Mouse (Mus musculus): ENCODE measurements at regions not wholly inside any gene's neighbourhood (a gene's known extent, or its start where the extent isn't known, plus 50 kb on each side); places are given as distances from the start of the nearest gene placed in this dataset.

- DNase-seq (ENCODE audit: low read depth, low spot score): no peak
Observed at GRCm38 (mm10) chr6:147416592-147416991, 59.0 kb upstream of the Ccdc91 start.

GRCm38 (mm10) chr6:147413713-147414112 lies 61.9 kb upstream of the Ccdc91 start:
- no peak for DNase-seq (ENCODE audit: low read depth, low spot score)

- no peak for DNase-seq (ENCODE audit: low read depth, low spot score)
Observed at GRCm38 (mm10) chr6:147397984-147398383, 77.6 kb upstream of the Ccdc91 start.

GRCm38 (mm10) chr6:147391425-147392158 lies 84.0 kb upstream of the Ccdc91 start:
- no peak for DNase-seq (ENCODE audit: low read depth, low spot score)

- DNase-seq (ENCODE audit: low read depth, low spot score): no peak
Observed at GRCm38 (mm10) chr6:147390499-147390898, 85.1 kb upstream of the Ccdc91 start.

GRCm38 (mm10) chr6:147388727-147389126 lies 86.9 kb upstream of the Ccdc91 start:
- no peak for DNase-seq (ENCODE audit: low read depth, low spot score)

- no peak for DNase-seq (ENCODE audit: low read depth, low spot score)
Observed at GRCm38 (mm10) chr6:147385606-147386005, 90.0 kb upstream of the Ccdc91 start.

GRCm38 (mm10) chr6:147380519-147380918 lies 95.1 kb upstream of the Ccdc91 start:
- DNase-seq (ENCODE audit: low read depth, low spot score): no peak

GRCm38 (mm10) chr6:147377679-147378078 lies 97.9 kb upstream of the Ccdc91 start:
- DNase-seq (ENCODE audit: low read depth, low spot score): no peak

- no peak for DNase-seq (ENCODE audit: low read depth, low spot score)
Observed at GRCm38 (mm10) chr6:147371737-147372136, 103.9 kb upstream of the Ccdc91 start.

- DNase-seq (ENCODE audit: low read depth, low spot score): no peak
Observed at GRCm38 (mm10) chr6:147371336-147371735, 104.3 kb upstream of the Ccdc91 start.

- no peak for DNase-seq (ENCODE audit: low read depth, low spot score)
Observed at GRCm38 (mm10) chr6:147362842-147363241, 98.9 kb upstream of the Pthlh start.

- peak; percentile 51 for DNase-seq (ENCODE audit: low read depth, low spot score)
Observed at GRCm38 (mm10) chr6:147357031-147357430, 93.0 kb upstream of the Pthlh start.

- DNase-seq (ENCODE audit: low read depth, low spot score): no peak
Observed at GRCm38 (mm10) chr6:147356570-147356969, 92.6 kb upstream of the Pthlh start.

GRCm38 (mm10) chr6:147349566-147350237 lies 85.7 kb upstream of the Pthlh start:
- peak; percentile 12 for DNase-seq (ENCODE audit: low read depth, low spot score)

GRCm38 (mm10) chr6:147348621-147349020 lies 84.6 kb upstream of the Pthlh start:
- DNase-seq (ENCODE audit: low read depth, low spot score): no peak

GRCm38 (mm10) chr6:147341042-147341441 lies 77.1 kb upstream of the Pthlh start:
- no peak for DNase-seq (ENCODE audit: low read depth, low spot score)

GRCm38 (mm10) chr6:147332976-147333375 lies 69.0 kb upstream of the Pthlh start:
- no peak for DNase-seq (ENCODE audit: low read depth, low spot score)

GRCm38 (mm10) chr6:147329201-147329600 lies 65.2 kb upstream of the Pthlh start:
- DNase-seq (ENCODE audit: low read depth, low spot score): no peak

GRCm38 (mm10) chr6:147324336-147324735 lies 60.4 kb upstream of the Pthlh start:
- no peak for DNase-seq (ENCODE audit: low read depth, low spot score)

- no peak for DNase-seq (ENCODE audit: low read depth, low spot score)
Observed at GRCm38 (mm10) chr6:147318106-147318505, 54.1 kb upstream of the Pthlh start.

- DNase-seq (ENCODE audit: low read depth, low spot score): no peak
Observed at GRCm38 (mm10) chr6:147316702-147317468, 52.9 kb upstream of the Pthlh start.

Measured in A20 (cell line).